ENCODE assay signal across 30 mouse cellular contexts in genomic region chr11:73222846-73223245, GRCm38 (mm10). TPM values are rescaled to one million over a fixed set of nuclear protein-coding genes. Genes with fewer than 3 reads are reported as not detected.
DNase-seq lines count a peak whose midpoint lies in the region; ATAC-seq and TF ChIP-seq lines count a peak whose summit lies in the region.
"Had no signal": no experiment of that assay in that cellular context is flagged by ENCODE, and none has a peak within 500 bp of the region (broad histone marks: within the 10 kb centered on the region; RNA-seq: fewer than 3 reads in every experiment).

No protein-coding gene starts in this region.

- no peak for TF ChIP-seq POLR2A in myocyte (IDR thresholded peaks at IDR 0.05; ENCODE audit: insufficient read length, low read depth)

- no peaks in the 10 kb centered on the region; the same call in 1 of the 2 replicates for H3K9me3 ChIP-seq in heart, embryonic 12.5 days (replicated peaks)
- no peaks in the 10 kb centered on the region for H3K9me3 ChIP-seq in lung, embryonic 16.5 days (ENCODE audit: control insufficient read depth, low read length)
- H3K9me3 ChIP-seq: embryonic facial prominence, embryonic 10.5 days; embryonic facial prominence, embryonic 13.5 days; forebrain, embryonic 12.5 days; forebrain, embryonic 15.5 days; G1E; heart, embryonic 10.5 days; hindbrain, embryonic 13.5 days had no signal

- 28% methylated on average over 5 of the region's 5 CpGs for WGBS in heart, embryonic 12.5 days
- WGBS in lung, embryonic 16.5 days: 20% methylated on average over 5 of the region's 5 CpGs

- no peak overlapping the region for H3ac ChIP-seq in myocyte (ENCODE audit: control insufficient read depth, insufficient read length)

- H3K4me2 ChIP-seq in heart, embryonic 12.5 days: no peak overlapping the region
- no peak overlapping the region for H3K4me2 ChIP-seq in lung, embryonic 16.5 days (ENCODE audit: low read depth, low read length)
- H3K4me2 ChIP-seq in myocyte (ENCODE audit: low read depth): no peak overlapping the region
- H3K4me2 ChIP-seq: embryonic facial prominence, embryonic 13.5 days; forebrain, embryonic 12.5 days; forebrain, embryonic 15.5 days; hindbrain, embryonic 13.5 days had no signal

- H3K9ac ChIP-seq in heart, embryonic 12.5 days: no peak overlapping the region
- no peak overlapping the region for H3K9ac ChIP-seq in lung, embryonic 16.5 days (ENCODE audit: low read length)
- H3K9ac ChIP-seq: embryonic facial prominence, embryonic 13.5 days; forebrain, embryonic 12.5 days; forebrain, embryonic 15.5 days; hindbrain, embryonic 13.5 days had no signal

- peak; percentile 33; the same call in 1 of the 2 replicates for ATAC-seq in heart, embryonic 12.5 days (ENCODE audit: insufficient number of reproducible peaks, low FRiP score)
- ATAC-seq in lung, embryonic 16.5 days (ENCODE audit: low read depth): 0 out of 2 replicates have a peak, but pooled peaks have one; percentile 34
- ATAC-seq: forebrain, embryonic 15.5 days; hindbrain, embryonic 16.5 days had no signal

- H3K4me3 ChIP-seq in heart, embryonic 12.5 days: no peak overlapping the region
- no peak overlapping the region for H3K4me3 ChIP-seq in lung, embryonic 16.5 days (ENCODE audit: low read length)
- H3K4me3 ChIP-seq in myocyte: no peak overlapping the region
- H3K4me3 ChIP-seq: embryonic facial prominence, embryonic 10.5 days; embryonic facial prominence, embryonic 13.5 days; erythroblast, embryonic 14.5 days; forebrain, embryonic 12.5 days; forebrain, embryonic 15.5 days; heart, embryonic 10.5 days; hindbrain, embryonic 13.5 days had no signal

- H3K27ac ChIP-seq in heart, embryonic 12.5 days (ENCODE audit: poor library complexity, severe bottlenecking): no peak overlapping the region
- no peak overlapping the region for H3K27ac ChIP-seq in lung, embryonic 16.5 days (ENCODE audit: low read length)
- H3K27ac ChIP-seq: embryonic facial prominence, embryonic 10.5 days; embryonic facial prominence, embryonic 13.5 days; forebrain, embryonic 12.5 days; forebrain, embryonic 15.5 days; heart, embryonic 10.5 days; hindbrain, embryonic 13.5 days had no signal

- no peaks in the 10 kb centered on the region for H3K27me3 ChIP-seq in heart, embryonic 12.5 days (replicated peaks)
- no peaks in the 10 kb centered on the region for H3K27me3 ChIP-seq in lung, embryonic 16.5 days (ENCODE audit: control insufficient read depth, insufficient read depth, low read depth, low read length)
- H3K27me3 ChIP-seq in myocyte (ENCODE audit: control insufficient read depth, insufficient read depth, insufficient read length): no peaks in the 10 kb centered on the region
- H3K27me3 ChIP-seq: embryonic facial prominence, embryonic 13.5 days; forebrain, embryonic 12.5 days; forebrain, embryonic 15.5 days; hindbrain, embryonic 13.5 days had no signal

- no peak for DNase-seq in heart, adult 8-10 months (ENCODE audit: low spot score)
- no peak for DNase-seq in lung, postnatal 36 days
- peak; percentile 62 for DNase-seq in R1 (ENCODE audit: low read depth, low spot score)
- no peak for DNase-seq in adrenal gland, adult 18-20 months (ENCODE audit: low spot score in 2 of 2)
- DNase-seq in cerebellum, postnatal 14 days: no peak
- DNase-seq: adrenal gland, adult 2 months; adrenal gland, postnatal 14 days; cerebellum, adult 11 months; cerebellum, adult 2 months; cerebellum, adult 9-11 months; cerebellum, postnatal 36 days; embryo, embryonic 11 days; gastrocnemius, postnatal 25 days; heart, adult 18-20 months had no signal

- no peaks in the 10 kb centered on the region for H3K36me3 ChIP-seq in heart, embryonic 12.5 days
- H3K36me3 ChIP-seq in lung, embryonic 16.5 days (ENCODE audit: control insufficient read depth, insufficient read depth, low read length): no peaks in the 10 kb centered on the region
- no peaks in the 10 kb centered on the region for H3K36me3 ChIP-seq in myocyte (ENCODE audit: control insufficient read depth, insufficient read depth)
- H3K36me3 ChIP-seq: embryonic facial prominence, embryonic 10.5 days; embryonic facial prominence, embryonic 13.5 days; forebrain, embryonic 12.5 days; forebrain, embryonic 15.5 days; G1E; heart, embryonic 10.5 days; hindbrain, embryonic 13.5 days had no signal

- H3K79me2 ChIP-seq in myocyte (ENCODE audit: control insufficient read depth, insufficient read depth): no peaks in the 10 kb centered on the region

- H3K4me1 ChIP-seq in heart, embryonic 12.5 days (replicated peaks): no peaks in the 10 kb centered on the region
- H3K4me1 ChIP-seq in lung, embryonic 16.5 days (replicated peaks; ENCODE audit: control insufficient read depth, insufficient read depth, low read length): no peaks in the 10 kb centered on the region
- H3K4me1 ChIP-seq: embryonic facial prominence, embryonic 10.5 days; embryonic facial prominence, embryonic 13.5 days; forebrain, embryonic 12.5 days; forebrain, embryonic 15.5 days; heart, embryonic 10.5 days; hindbrain, embryonic 13.5 days had no signal

TF ChIP-seq in myocyte, 11 proteins besides CTCF, POLR2A, EP300 and RAD21:
- no peak for TF ChIP-seq POLR2AphosphoS2 (IDR thresholded peaks at IDR 0.05; ENCODE audit: insufficient read length, low read depth)
- TF ChIP-seq E2F4 (IDR thresholded peaks at IDR 0.05; ENCODE audit: insufficient read depth): no peak
- TF ChIP-seq REST (IDR thresholded peaks at IDR 0.05; ENCODE audit: insufficient read depth, insufficient read length): peak; percentile 70
- no peak for TF ChIP-seq TCF3 (IDR thresholded peaks at IDR 0.05; ENCODE audit: insufficient read length, low read depth)
- TF ChIP-seq SRF (IDR thresholded peaks at IDR 0.05; ENCODE audit: control insufficient read depth, insufficient read length, low read depth): no peak
- TF ChIP-seq MYOG (IDR thresholded peaks at IDR 0.05; ENCODE audit: control insufficient read depth in 1 of 3, insufficient read depth in 1 of 3, insufficient read length in 2 of 3, low read depth in 2 of 3): no peak

RNA-seq across cellular contexts. Expression of gene Trpv1, which starts 11.2 kb away (rescaled TPM):
- 0.05 TPM in 1 of 2 replicates, not detected in the other for polyA plus RNA-seq in heart, embryonic 12.5 days (2016; fragmentation: Nextera tagmentation; extraction: Ambion mirVana)
- total RNA-seq in heart, adult 8-10 months (2022): under 1 TPM in 1 of 4 experiments, not detected in 3; 0.09 TPM
- polyA plus RNA-seq in lung, embryonic 16.5 days (2015; fragmentation: Nextera tagmentation; extraction: Ambion mirVana): 0.05 TPM in 1 of 2 replicates, not detected in the other
- 0.17 TPM for polyA plus RNA-seq in myocyte (2012; fragmentation: generic; extraction: Trizol)
- total RNA-seq in adrenal gland, adult 18-20 months (2021): under 1 TPM; 0.27 to 0.80 TPM
- total RNA-seq: adrenal gland, postnatal 14 days; G1E; heart, adult 18-20 months; heart, postnatal 25 days; hematopoietic stem cell, adult 5-6 weeks had no signal
- polyA plus RNA-seq: embryonic facial prominence, embryonic 10.5 days; embryonic facial prominence, embryonic 13.5 days; erythroblast, embryonic 14.5 days; forebrain, embryonic 12.5 days; G1E; heart, embryonic 10.5 days; heart, embryonic 14.5 days had no signal

RNA-seq across cellular contexts. Expression of gene Shpk, which starts 23.6 kb away (rescaled TPM):
- polyA plus RNA-seq in heart, embryonic 12.5 days (2016; fragmentation: Nextera tagmentation; extraction: Ambion mirVana): 0.36 and 0.54 TPM in 2 replicates
- total RNA-seq in heart, adult 8-10 months (2022): 1 to 10 TPM in 3 of 4 experiments, under 1 TPM in 1; 0.68 to 1.7 (median 1.4) TPM
- polyA plus RNA-seq in lung, embryonic 16.5 days (2015; fragmentation: Nextera tagmentation; extraction: Ambion mirVana): 1.6 and 2.3 TPM in 2 replicates
- 1.3 TPM for polyA plus RNA-seq in myocyte (2012; fragmentation: generic; extraction: Trizol)
- total RNA-seq in adrenal gland, adult 18-20 months (2021): 10 to 100 TPM in 1 of 2 experiments, 1 to 10 TPM in 1; 7.1 to 11.7 TPM

RNA-seq across cellular contexts. Expression of gene Ctns, which starts 24.0 kb away (rescaled TPM):
- polyA plus RNA-seq in heart, embryonic 12.5 days (2016; fragmentation: Nextera tagmentation; extraction: Ambion mirVana): 13.9 and 15.9 TPM in 2 replicates
- 1 to 10 TPM; 7.5 to 10.0 (median 9.6) TPM for total RNA-seq in heart, adult 8-10 months (2022)
- polyA plus RNA-seq in lung, embryonic 16.5 days (2015; fragmentation: Nextera tagmentation; extraction: Ambion mirVana): 14.9 and 16.4 TPM in 2 replicates
- 11.6 TPM for polyA plus RNA-seq in myocyte (2012; fragmentation: generic; extraction: Trizol)
- 10 to 100 TPM; 16.5 to 18.8 TPM for total RNA-seq in adrenal gland, adult 18-20 months (2021)

RNA-seq across cellular contexts. Expression of gene Trpv3, which starts 44.3 kb away (rescaled TPM):
- 0.03 TPM in 2 replicates for polyA plus RNA-seq in heart, embryonic 12.5 days (2016; fragmentation: Nextera tagmentation; extraction: Ambion mirVana)
- under 1 TPM in 2 of 4 experiments, not detected in 2; 0.06 TPM for total RNA-seq in heart, adult 8-10 months (2022)
- polyA plus RNA-seq in lung, embryonic 16.5 days (2015; fragmentation: Nextera tagmentation; extraction: Ambion mirVana): 0.13 and 0.14 TPM in 2 replicates
- 0.05 TPM for polyA plus RNA-seq in myocyte (2012; fragmentation: generic; extraction: Trizol)
- total RNA-seq in adrenal gland, adult 18-20 months (2021): under 1 TPM; 0.10 to 0.16 TPM
- total RNA-seq: gastrocnemius, adult 8-10 months; heart, adult 18-20 months; hematopoietic stem cell, adult 5-6 weeks had no signal
- polyA plus RNA-seq: embryonic facial prominence, embryonic 10.5 days; forebrain, embryonic 12.5 days; G1E had no signal

RNA-seq across cellular contexts. Expression of gene Tax1bp3, which starts 46.0 kb away (rescaled TPM):
- 239 and 249 TPM in 2 replicates for polyA plus RNA-seq in heart, embryonic 12.5 days (2016; fragmentation: Nextera tagmentation; extraction: Ambion mirVana)
- total RNA-seq in heart, adult 8-10 months (2022): 10 to 100 TPM; 36.7 to 52.6 (median 46.8) TPM
- 275 and 278 TPM in 2 replicates for polyA plus RNA-seq in lung, embryonic 16.5 days (2015; fragmentation: Nextera tagmentation; extraction: Ambion mirVana)
- 85.2 TPM for polyA plus RNA-seq in myocyte (2012; fragmentation: generic; extraction: Trizol)
- 10 to 100 TPM; 70.0 to 91.8 TPM for total RNA-seq in adrenal gland, adult 18-20 months (2021)
